Mouse (Mus musculus) MEL (cell line): ENCODE results near the gene Prkaa1. TPM values are rescaled to one million over a fixed set of nuclear protein-coding genes. Genes with fewer than 3 reads are reported as not detected.

Experiments used
- DNase-seq: peaks from one replicate; pipeline ENCODE4 v3.0.0; 2011; ENCODE audit warnings: low read depth, low spot score
- H3K27ac ChIP-seq: 2 replicates; pipeline ENCODE4 v1.5.1; 2012; ENCODE audit warnings: low read depth, mild to moderate bottlenecking, control low read depth, low read length, moderate library complexity; ENCODE audit not compliant: control insufficient read depth
- H3K27me3 ChIP-seq, 2 experiments: fragments of 150-350 bp in 1 of 2; sonication (generic) in 1 of 2; 2 replicates each; pipeline ENCODE4 v1.6.1; 2012; ENCODE audit warnings: low read length in 2 of 2, mild to moderate bottlenecking in 2 of 2, improper control_type of control experiment in 1 of 2, moderate library complexity in 1 of 2; ENCODE audit not compliant: insufficient read depth in 2 of 2, control insufficient read depth in 1 of 2
- H3K36me3 ChIP-seq, 2 experiments: 2 replicates each; pipeline ENCODE4 v1.6.1; 2012 to 2014; ENCODE audit warnings: low read length in 2 of 2, improper control_type of control experiment in 1 of 2, inconsistent platforms in 1 of 2, mild to moderate bottlenecking in 1 of 2; ENCODE audit not compliant: insufficient read depth in 2 of 2, control insufficient read depth in 1 of 2
- H3K4me1 ChIP-seq, 2 experiments: fragments of 150-350 bp in 1 of 2; sonication (generic) in 1 of 2; 2 replicates each; pipeline ENCODE4 v1.6.1; 2012; ENCODE audit warnings: low read length in 2 of 2, improper control_type of control experiment in 1 of 2, mild to moderate bottlenecking in 1 of 2; ENCODE audit not compliant: insufficient read depth in 2 of 2, control insufficient read depth in 1 of 2
- H3K4me3 ChIP-seq, 2 experiments: fragments of 150-350 bp in 1 of 2; sonication (generic) in 1 of 2; 2 replicates each; pipeline ENCODE4 v1.5.1; 2012; ENCODE audit warnings: low read depth in 2 of 2, low read length in 2 of 2, mild to moderate bottlenecking in 2 of 2, moderate library complexity in 2 of 2, control low read depth in 1 of 2, improper control_type of control experiment in 1 of 2; ENCODE audit not compliant: control insufficient read depth in 1 of 2, insufficient read depth in 1 of 2
- H3K79me2 ChIP-seq: 2 replicates; pipeline ENCODE4 v1.6.1; 2012; ENCODE audit warnings: mild to moderate bottlenecking, low read length, moderate library complexity; ENCODE audit not compliant: control insufficient read depth, poor library complexity, insufficient read depth
- H3K9ac ChIP-seq: 2 replicates; pipeline ENCODE4 v1.6.1; 2012; ENCODE audit warnings: low read depth, mild to moderate bottlenecking, control low read depth, low read length, moderate library complexity; ENCODE audit not compliant: control insufficient read depth, poor library complexity, severe bottlenecking
- H3K9me3 ChIP-seq: fragments of 150-350 bp; sonication (generic); replicated peaks from 2 replicates; pipeline ENCODE4 v1.6.1; 2012; ENCODE audit warnings: mild to moderate bottlenecking, low read length, improper control_type of control experiment, moderate library complexity; ENCODE audit not compliant: insufficient read depth
- GABPA ChIP-seq: IDR thresholded peaks from 2 replicates; pipeline ENCODE4 v1.6.1; 2012; ENCODE audit warnings: low read depth, mild to moderate bottlenecking, inconsistent platforms, low read length, improper control_type of control experiment, moderate library complexity
- GATA1 ChIP-seq: IDR thresholded peaks from 2 replicates; pipeline ENCODE4 v1.6.1; 2011; ENCODE audit warnings: low read depth, low read length, improper control_type of control experiment
- JUND ChIP-seq: IDR thresholded peaks from 2 replicates; pipeline ENCODE4 v1.6.1; 2011; ENCODE audit warnings: low read depth, mild to moderate bottlenecking, improper control_type of control experiment, low read length
- MAX ChIP-seq: IDR thresholded peaks from 2 replicates; pipeline ENCODE4 v1.6.1; 2011; ENCODE audit warnings: low read length, improper control_type of control experiment
- MEF2A ChIP-seq: IDR thresholded peaks from 2 replicates; pipeline ENCODE4 v1.6.1; 2014; ENCODE audit warnings: low read depth, mild to moderate bottlenecking, inconsistent platforms, low read length, improper control_type of control experiment; ENCODE audit not compliant: poor library complexity, insufficient replicate concordance, severe bottlenecking; ENCODE audit errors: extremely low read depth
- MXI1 ChIP-seq: IDR thresholded peaks from 2 replicates; pipeline ENCODE4 v1.6.1; 2011; ENCODE audit warnings: mild to moderate bottlenecking, low read depth, low read length, improper control_type of control experiment
- MYB ChIP-seq: IDR thresholded peaks from 2 replicates; pipeline ENCODE4 v1.6.1; 2011; ENCODE audit warnings: mild to moderate bottlenecking, low read depth, low read length, improper control_type of control experiment
- NRF1 ChIP-seq: IDR thresholded peaks from 2 replicates; pipeline ENCODE4 v1.6.1; 2014; ENCODE audit warnings: low read depth, mild to moderate bottlenecking, inconsistent platforms, low read length, improper control_type of control experiment, moderate library complexity; ENCODE audit not compliant: poor library complexity, insufficient read depth, severe bottlenecking
- POLR2AphosphoS2 ChIP-seq: IDR thresholded peaks from 2 replicates; pipeline ENCODE4 v1.6.1; 2011; ENCODE audit warnings: low read length, improper control_type of control experiment
- POLR2AphosphoS5 ChIP-seq: IDR thresholded peaks from 2 replicates; pipeline ENCODE4 v1.6.1; 2012; ENCODE audit warnings: low read depth, borderline replicate concordance, mild to moderate bottlenecking, inconsistent platforms, low read length, moderate library complexity, mixed read lengths
- USF1 ChIP-seq: IDR thresholded peaks from 2 replicates; pipeline ENCODE4 v1.6.1; 2014; ENCODE audit warnings: low read depth, mild to moderate bottlenecking, inconsistent platforms, low read length, improper control_type of control experiment, moderate library complexity
- ZKSCAN1 ChIP-seq: IDR thresholded peaks from 2 replicates; pipeline ENCODE4 v1.6.1; 2012; ENCODE audit warnings: low read depth, mild to moderate bottlenecking, inconsistent platforms, low read length, improper control_type of control experiment, moderate library complexity
- ZNF384 ChIP-seq: IDR thresholded peaks from 2 replicates; pipeline ENCODE4 v1.6.1; 2012; ENCODE audit warnings: low read depth, mild to moderate bottlenecking, inconsistent platforms, low read length, improper control_type of control experiment
- polyA plus RNA-seq, 2 experiments: library from polyadenylated mRNA; stranded (reverse) in 1 of 2; unstranded in 1 of 2; fragments of >175 nt in 1 of 2; fragments of >200 nt in 1 of 2; gene quantifications; 2 replicates each; pipeline versions ENCODE4 v1.2.1 to v1.2.4; 2012; ENCODE audit warnings: low replicate concordance in 2 of 2, low read depth in 1 of 2; ENCODE audit not compliant: insufficient read length in 2 of 2, insufficient read depth in 1 of 2, missing spikeins in 1 of 2
- total RNA-seq: library from RNA; depleted of rRNA; stranded (reverse); fragments of 300-350 nt; gene quantifications from 2 replicates; pipeline ENCODE4 v1.2.3, GENCODE M21; 2012

The Prkaa1 gene
- total and polyA plus RNA-seq, 3 experiments, result 18.3 to 23.0 TPM; not detected in 1

- no peak for TF ChIP-seq NRF1
- TF ChIP-seq MYB, result peak; percentile 82
- TF ChIP-seq, all 39 proteins: peak for 13
These were observed 3.3 kb upstream of the Prkaa1 start (continued) for GRCm38 (mm10) chr15:5140357-5140756.

GRCm38 (mm10) chr15:5142047-5142446, 1.6 kb upstream of the Prkaa1 start:
- Histone ChIP-seq H3K27ac (peak overlapping the region; percentile 38), H3K9me3 (no peaks in the 10 kb centered on the region), H3K36me3 (peaks cover 0 to 45% of the 10 kb centered on the region in 2 experiments; a peak in 2 of 4 replicates), H3K9ac (no peak overlapping the region), H3K27me3 (no peaks in the 10 kb centered on the region), H3K4me3 (peak overlapping the region in 1 of 2 experiments; percentile 2; a peak in 1 of 4 replicates), H3K4me1 (peaks cover 23 to 34% of the 10 kb centered on the region in 2 experiments), H3K79me2 (peaks cover 30% of the 10 kb centered on the region)
- TF ChIP-seq ZKSCAN1, result no peak
- peak; percentile 27; the same call in 1 of the 2 replicates for TF ChIP-seq GATA1
- peak; percentile 48; the same call in 1 of the 2 replicates for TF ChIP-seq JUND
- TF ChIP-seq NRF1, result no peak
- no peak for TF ChIP-seq MXI1
- peak; percentile 69 for TF ChIP-seq USF1
- TF ChIP-seq POLR2AphosphoS2, result no peak
- TF ChIP-seq MEF2A, result no peak
- TF ChIP-seq MAX, result peak; percentile 38; the same call in 1 of the 2 replicates
- TF ChIP-seq GABPA, result no peak
- no peak for TF ChIP-seq ZNF384
- peak; percentile 67 for DNase-seq

- H3K79me2 ChIP-seq, result peaks cover 34% of the 10 kb centered on the region
- H3K27me3 ChIP-seq, result no peaks in the 10 kb centered on the region
- H3K9ac ChIP-seq, result peak overlapping the region; percentile 18; the same call in 1 of the 2 replicates
- peak overlapping the region in 1 of 2 experiments; percentile 71; a peak in 2 of 4 replicates for H3K4me3 ChIP-seq
- peaks cover 22 to 32% of the 10 kb centered on the region in 2 experiments for H3K4me1 ChIP-seq
- DNase-seq, result peak; percentile 43
- no peak for TF ChIP-seq MXI1
- TF ChIP-seq POLR2AphosphoS5, result no peak
- TF ChIP-seq ZNF384, result peak; percentile 80
- peak overlapping the region; percentile 38; the same call in 1 of the 2 replicates for H3K27ac ChIP-seq
- no peaks in the 10 kb centered on the region for H3K9me3 ChIP-seq
- peaks cover 0 to 41% of the 10 kb centered on the region in 2 experiments; a peak in 2 of 4 replicates for H3K36me3 ChIP-seq
These were observed 947 bp upstream of the Prkaa1 start for GRCm38 (mm10) chr15:5142714-5143113.
